Mouse (Mus musculus): ENCODE results near the gene Acvrl1. TPM values are rescaled to one million over a fixed set of nuclear protein-coding genes. Genes with fewer than 3 reads are reported as not detected.

Acvrl1 gene
- polyA plus RNA-seq (2014; fragmentation: Illumina TruSeq; extraction: RNeasy Lipid Tissue Mini Kit (QIAGEN cat#74804); ENCODE audit: insufficient read depth, low read depth, low replicate concordance): 274 TPM

GRCm38 (mm10) chr15:101128181-101129089, at the start of gene Acvrl1:
TSS of gene Acvrl1 (plus strand) at chr15:101128522.

DNA sequence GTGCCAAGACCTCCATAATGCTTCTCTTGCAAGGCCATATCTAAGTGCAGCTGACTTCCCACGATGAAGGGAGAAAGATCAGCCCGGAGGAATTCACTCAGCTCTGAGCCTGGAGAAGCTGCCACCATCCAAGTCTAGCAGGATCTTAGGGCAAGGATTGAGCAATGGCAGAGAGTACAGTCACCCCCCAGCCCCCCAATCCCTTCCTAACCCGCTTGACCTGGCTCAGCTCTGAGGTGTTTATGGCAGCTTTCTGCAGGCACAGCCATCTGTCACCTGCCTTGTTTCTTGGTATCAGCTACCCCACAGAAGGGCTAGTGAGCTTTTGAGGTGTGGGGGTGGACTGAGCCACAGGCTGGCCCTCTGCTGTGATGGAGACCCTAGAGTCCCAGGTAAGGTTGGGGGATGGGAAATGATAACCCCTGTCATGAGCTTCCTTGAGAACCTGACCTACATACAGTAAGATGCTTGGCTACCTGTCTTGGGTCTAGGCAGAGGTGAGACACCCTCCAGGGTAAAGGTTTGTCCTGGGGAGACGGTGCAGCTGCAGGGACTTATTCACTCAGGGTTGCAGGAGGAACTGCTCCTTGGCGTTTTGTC, 12.7 kb upstream of the Acvrl1 start, which contains the start of gene Ankrd33:
Gene Ankrd33, plus strand, starts transcription at position 245 of the 600 bp plus-strand sequence.

DNA sequence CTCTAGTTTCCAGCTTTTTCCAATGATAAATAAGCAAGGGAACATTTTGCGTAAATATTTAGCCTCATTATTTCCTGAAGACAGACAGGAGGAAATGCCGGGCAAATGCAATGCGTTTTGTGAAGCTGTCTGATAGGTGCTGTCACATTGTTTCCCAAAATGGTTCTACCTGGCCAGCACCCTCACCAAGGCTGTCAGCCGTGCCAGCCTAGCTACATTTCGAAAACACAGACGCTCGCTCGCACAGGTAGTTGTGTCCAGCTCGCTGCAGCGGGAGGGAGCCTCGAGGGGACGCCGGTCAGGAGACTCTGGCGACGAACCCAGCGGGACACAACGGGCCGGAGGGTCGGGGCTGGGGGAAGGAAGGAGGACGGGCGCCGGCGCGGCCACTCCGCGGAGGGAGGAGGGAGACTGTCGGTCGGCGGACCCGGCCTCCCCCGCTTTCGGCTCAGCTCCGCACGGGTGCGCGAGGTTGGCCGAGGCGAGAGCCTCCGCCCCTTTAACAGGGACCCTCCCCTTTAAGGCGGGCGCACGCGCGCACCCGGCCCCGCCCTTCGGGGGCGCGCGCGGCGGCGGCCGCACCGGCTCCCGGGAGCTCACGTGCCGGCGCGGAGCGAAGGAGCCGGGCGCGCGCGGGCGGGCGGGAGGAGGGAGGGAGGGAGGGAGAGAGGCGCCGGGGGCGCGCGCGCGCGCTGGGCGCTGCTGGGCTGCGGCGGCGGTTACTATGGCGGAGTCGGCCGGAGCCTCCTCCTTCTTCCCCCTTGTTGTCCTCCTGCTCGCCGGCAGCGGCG, 45.3 kb downstream of the Acvrl1 start, which contains the start of gene Acvr1b:
Gene Acvr1b, plus strand, starts transcription at position 647 of the 791 bp plus-strand sequence.

Other genes with a start within 250 kb of the Acvrl1 start
- not detected for gene Gm47841, start 81.1 kb upstream of the Acvrl1 start, polyA plus RNA-seq (2014; fragmentation: Illumina TruSeq; extraction: RNeasy Lipid Tissue Mini Kit (QIAGEN cat#74804); ENCODE audit: insufficient read depth, low read depth, low replicate concordance)
- gene Fignl2, start 50.0 kb upstream of the Acvrl1 start, polyA plus RNA-seq (2014; fragmentation: Illumina TruSeq; extraction: RNeasy Lipid Tissue Mini Kit (QIAGEN cat#74804); ENCODE audit: insufficient read depth, low read depth, low replicate concordance): 2.2 TPM
- gene Ankrd33, start 12.8 kb upstream of the Acvrl1 start, polyA plus RNA-seq (2014; fragmentation: Illumina TruSeq; extraction: RNeasy Lipid Tissue Mini Kit (QIAGEN cat#74804); ENCODE audit: insufficient read depth, low read depth, low replicate concordance): not detected
- 14.6 TPM for gene Acvr1b, start 45.5 kb downstream of the Acvrl1 start, polyA plus RNA-seq (2014; fragmentation: Illumina TruSeq; extraction: RNeasy Lipid Tissue Mini Kit (QIAGEN cat#74804); ENCODE audit: insufficient read depth, low read depth, low replicate concordance)
- 14.4 TPM for gene Grasp, start 95.7 kb downstream of the Acvrl1 start, polyA plus RNA-seq (2014; fragmentation: Illumina TruSeq; extraction: RNeasy Lipid Tissue Mini Kit (QIAGEN cat#74804); ENCODE audit: insufficient read depth, low read depth, low replicate concordance)
- gene Nr4a1, start 125.7 kb downstream of the Acvrl1 start, polyA plus RNA-seq (2014; fragmentation: Illumina TruSeq; extraction: RNeasy Lipid Tissue Mini Kit (QIAGEN cat#74804); ENCODE audit: insufficient read depth, low read depth, low replicate concordance): 51.8 TPM
- 32.3 TPM for gene Atg101, start 155.8 kb downstream of the Acvrl1 start, polyA plus RNA-seq (2014; fragmentation: Illumina TruSeq; extraction: RNeasy Lipid Tissue Mini Kit (QIAGEN cat#74804); ENCODE audit: insufficient read depth, low read depth, low replicate concordance)
- gene 6030408B16Rik, start 164.7 kb downstream of the Acvrl1 start, polyA plus RNA-seq (2014; fragmentation: Illumina TruSeq; extraction: RNeasy Lipid Tissue Mini Kit (QIAGEN cat#74804); ENCODE audit: insufficient read depth, low read depth, low replicate concordance): 16.6 TPM
- 65.9 TPM for gene Krt80, start 241.6 kb downstream of the Acvrl1 start, polyA plus RNA-seq (2014; fragmentation: Illumina TruSeq; extraction: RNeasy Lipid Tissue Mini Kit (QIAGEN cat#74804); ENCODE audit: insufficient read depth, low read depth, low replicate concordance)